Mouse (Mus musculus) liver, postnatal 0 days (tissue): Measurements from ENCODE around the gene Cyb561d2.

Source experiments
- CTCF ChIP-seq: sonication (generic); IDR thresholded peaks from 2 replicates; pipeline ENCODE4 v1.5.1; 2016; ENCODE audit warnings: antibody characterized with exemption, low read depth
- EP300 ChIP-seq: IDR thresholded peaks from 2 replicates; pipeline ENCODE4 v1.6.1; 2016; ENCODE audit warnings: antibody characterized with exemption, low read depth, mild to moderate bottlenecking

DNA sequence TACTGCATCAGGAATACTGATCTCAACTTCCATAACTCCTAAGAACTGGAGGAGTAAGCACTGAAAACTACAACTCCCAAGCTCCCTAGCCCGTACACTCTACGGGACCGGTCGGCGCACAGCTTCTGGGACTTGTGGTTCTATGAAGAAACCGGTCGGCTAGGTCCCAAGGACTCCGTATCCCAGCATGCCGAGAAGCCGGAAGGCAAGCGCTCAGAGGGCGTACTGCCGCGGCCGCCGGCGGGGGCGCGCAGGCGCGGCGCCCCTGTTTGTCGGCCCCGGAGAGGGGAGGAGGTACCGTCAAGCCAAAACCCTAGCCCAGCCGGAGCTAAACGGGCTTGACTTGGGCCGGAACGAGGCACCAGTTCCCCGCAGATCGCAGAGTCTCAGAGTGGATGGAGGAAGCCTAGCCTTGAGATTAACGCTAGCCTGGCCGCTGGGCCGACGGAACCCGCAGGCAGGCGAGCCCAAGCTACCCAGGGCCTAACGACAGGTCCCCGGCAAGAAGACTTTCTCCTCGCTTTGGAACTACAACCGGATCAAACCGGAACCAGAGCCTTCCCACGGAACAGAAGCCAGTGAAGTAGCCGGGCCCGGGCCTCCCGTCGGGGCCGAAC, 8.1 kb downstream of the Cyb561d2 start, which contains the start of gene Tmem115:
- TF ChIP-seq CTCF, result peak; percentile 48; the same call in 1 of the 2 replicates
- no peak for TF ChIP-seq EP300
